Mouse (Mus musculus) left cerebral cortex, postnatal 4 days (tissue): ENCODE data around the gene Gabrr1. TPM values are rescaled to one million over a fixed set of nuclear protein-coding genes. Genes with fewer than 3 reads are reported as not detected.

Source experiments
- DNase-seq: peaks from one replicate; pipeline ENCODE4 v3.0.0-alpha.2; 2022
- intact Hi-C: fragments of 180-260 bp; cut with DNase I; formaldehyde crosslinking; loops from one replicate; pipeline ENCODE4 v1.15.1; 2025
- total RNA-seq, 2 experiments: library from RNA; stranded (reverse); gene quantifications; 2 replicates each; pipeline ENCODE4 v1.2.3; 2021

The Gabrr1 gene
- total RNA-seq, 2 experiments from 2014 or later = 0.16 TPM; not detected in 1

GRCm38 (mm10) chr4:33207551-33207950 lies 75.2 kb downstream of the Gabrr1 start:
- intact Hi-C loops = loop anchor here (10.0 kb wide), 1 partner anchor 87 kb away; the partner anchor contains the start of gene Pnrc1
- DNase-seq = no peak

GRCm38 (mm10) chr4:33208881-33209841 lies 76.8 kb downstream of the Gabrr1 start, which contains the start of gene Srsf12:
Gene Srsf12 (plus strand): TSS chr4:33208991.
- peak; percentile 29 for DNase-seq
- intact Hi-C loops = loop anchor here (10.0 kb wide), 1 partner anchor 86 kb away; the partner anchor contains the start of gene Pnrc1

Other genes with a start within 250 kb of the Gabrr1 start
- 10 to 100 TPM; 29.7 to 32.8 TPM for gene Ankrd6, start 181.7 kb upstream of the Gabrr1 start, total RNA-seq
- 10 to 100 TPM; 53.9 to 59.9 TPM for gene Rragd, start 149.5 kb upstream of the Gabrr1 start, total RNA-seq
- 100 to 1,000 TPM; 108 to 110 TPM for gene Ube2j1, start 101.1 kb upstream of the Gabrr1 start, total RNA-seq
- gene Gabrr2, start 69.5 kb upstream of the Gabrr1 start, total RNA-seq = under 1 TPM in 1 of 2 experiments, not detected in 1; 0.50 TPM
- 1 to 10 TPM; 8.2 to 8.4 TPM for gene Pm20d2, start 57.2 kb downstream of the Gabrr1 start, total RNA-seq
- gene Srsf12, start 76.5 kb downstream of the Gabrr1 start, total RNA-seq = 10 to 100 TPM; 46.7 to 48.9 TPM
- 10 to 100 TPM; 79.0 to 80.6 TPM for gene Pnrc1, start 157.6 kb downstream of the Gabrr1 start, total RNA-seq
- gene Rngtt, start 177.8 kb downstream of the Gabrr1 start, total RNA-seq = 10 to 100 TPM; 25.7 to 29.4 TPM